Mouse (Mus musculus) CH12.LX (cell line): Measurements from ENCODE around the gene Mrps15. TPM values are rescaled to one million over a fixed set of nuclear protein-coding genes. Genes with fewer than 3 reads are reported as not detected.
A peak's percentile ranks its signal among the peaks of the same experiment; 100 is the strongest.

Experiments used
- DNase-seq: peaks from one replicate; pipeline ENCODE4 v3.0.0-alpha.2; 2013; ENCODE audit errors: extremely low read depth
- H3K27ac ChIP-seq: 2 replicates; pipeline ENCODE4 v1.5.1; 2012; ENCODE audit warnings: low read depth, mild to moderate bottlenecking, control low read depth, moderate library complexity; ENCODE audit not compliant: insufficient read depth
- H3K27me3 ChIP-seq: replicated peaks from 2 replicates; pipeline ENCODE3; 2012; ENCODE audit warnings: inconsistent platforms
- H3K36me3 ChIP-seq, 2 experiments: replicated peaks in 1 of 2; 2 replicates each; pipeline versions ENCODE3 to v1.6.1; 2012; ENCODE audit warnings: inconsistent platforms in 1 of 2, low read length in 1 of 2, mild to moderate bottlenecking in 1 of 2, mixed read lengths in 1 of 2, moderate library complexity in 1 of 2; ENCODE audit not compliant: control insufficient read depth in 1 of 2, insufficient read depth in 1 of 2
- H3K4me1 ChIP-seq, 2 experiments: 2 replicates each; pipeline ENCODE4 v1.6.1; 2012; ENCODE audit warnings: inconsistent platforms in 1 of 2, moderate library complexity in 1 of 2; ENCODE audit not compliant: insufficient read depth in 2 of 2, control insufficient read depth in 1 of 2
- H3K4me2 ChIP-seq: 2 replicates; pipeline ENCODE4 v1.6.1; 2012; ENCODE audit warnings: low read depth, mild to moderate bottlenecking, control low read depth; ENCODE audit not compliant: poor library complexity, insufficient read depth, severe bottlenecking
- H3K4me3 ChIP-seq, 3 experiments: fragments of 150-350 bp in 1 of 3; sonication (generic) in 1 of 3; replicated peaks in 1 of 3; 2 replicates each; pipeline versions ENCODE3 to v1.5.1; 2011 to 2012; ENCODE audit warnings: low read depth in 2 of 3, low read length in 2 of 3, mild to moderate bottlenecking in 2 of 3, moderate library complexity in 2 of 3, control low read depth in 1 of 3, improper control_type of control experiment in 1 of 3, inconsistent platforms in 1 of 3, mixed read lengths in 1 of 3; ENCODE audit not compliant: poor library complexity in 1 of 3
- H3K79me2 ChIP-seq: replicated peaks from 2 replicates; pipeline ENCODE4 v1.6.1; 2012; ENCODE audit warnings: mild to moderate bottlenecking, moderate library complexity; ENCODE audit not compliant: control insufficient read depth, poor library complexity, insufficient read depth, severe bottlenecking; ENCODE audit errors: extremely low read depth
- H3K9ac ChIP-seq: 2 replicates; pipeline ENCODE4 v1.6.1; 2012; ENCODE audit warnings: low read depth, mild to moderate bottlenecking, control low read depth, moderate library complexity; ENCODE audit not compliant: insufficient read depth
- H3K9me3 ChIP-seq: replicated peaks from 2 replicates; pipeline ENCODE3; 2012; ENCODE audit warnings: low read length, inconsistent platforms, mixed read lengths
- BHLHE40 ChIP-seq: IDR thresholded peaks from 2 replicates; pipeline ENCODE4 v1.6.1; 2011; ENCODE audit warnings: mild to moderate bottlenecking, low read depth, low read length, improper control_type of control experiment
- CHD2 ChIP-seq: IDR thresholded peaks from 2 replicates; pipeline ENCODE4 v1.6.1; 2011; ENCODE audit warnings: low read length, improper control_type of control experiment
- CTCF ChIP-seq, 2 experiments: IDR thresholded peaks in 1 of 2; conservative IDR thresholded peaks in 1 of 2; 2 replicates each; pipeline ENCODE4 v1.5.1; 2011 to 2012; ENCODE audit warnings: low read depth in 2 of 2, low read length in 2 of 2, improper control_type of control experiment in 1 of 2, inconsistent platforms in 1 of 2, mild to moderate bottlenecking in 1 of 2, moderate library complexity in 1 of 2
- ELF1 ChIP-seq: IDR thresholded peaks from 2 replicates; pipeline ENCODE4 v1.6.1; 2014; ENCODE audit warnings: low read depth, mild to moderate bottlenecking, inconsistent platforms, low read length, improper control_type of control experiment
- GABPA ChIP-seq: IDR thresholded peaks from 2 replicates; pipeline ENCODE4 v1.6.1; 2012; ENCODE audit warnings: low read depth, low read length, improper control_type of control experiment, inconsistent platforms; ENCODE audit not compliant: insufficient replicate concordance
- HCFC1 ChIP-seq: IDR thresholded peaks from 2 replicates; pipeline ENCODE4 v1.6.1; 2012; ENCODE audit warnings: low read depth, mild to moderate bottlenecking, inconsistent platforms, low read length, improper control_type of control experiment
- IRF4 ChIP-seq: IDR thresholded peaks from 2 replicates; pipeline ENCODE4 v1.6.1; 2014; ENCODE audit warnings: low read depth, mild to moderate bottlenecking, inconsistent platforms, low read length, improper control_type of control experiment
- JUND ChIP-seq: conservative IDR thresholded peaks from 2 replicates; pipeline ENCODE4 v1.6.1; 2011; ENCODE audit warnings: low read depth, low read length, improper control_type of control experiment
- KAT2A ChIP-seq: IDR thresholded peaks from 2 replicates; pipeline ENCODE4 v1.6.1; 2012; ENCODE audit warnings: low read length, improper control_type of control experiment, inconsistent platforms; ENCODE audit not compliant: insufficient replicate concordance
- MAZ ChIP-seq: IDR thresholded peaks from 2 replicates; pipeline ENCODE4 v1.6.1; 2012; ENCODE audit warnings: low read depth, mild to moderate bottlenecking, inconsistent platforms, low read length, improper control_type of control experiment, moderate library complexity
- MEF2A ChIP-seq: IDR thresholded peaks from 2 replicates; pipeline ENCODE4 v1.6.1; 2014; ENCODE audit warnings: low read depth, mild to moderate bottlenecking, inconsistent platforms, low read length, improper control_type of control experiment, borderline replicate concordance
- MXI1 ChIP-seq: IDR thresholded peaks from 2 replicates; pipeline ENCODE4 v1.6.1; 2011; ENCODE audit warnings: mild to moderate bottlenecking, low read depth, low read length, improper control_type of control experiment
- NELFE ChIP-seq: IDR thresholded peaks from 2 replicates; pipeline ENCODE4 v1.6.1; 2011; ENCODE audit warnings: low read depth, low read length, improper control_type of control experiment
- NRF1 ChIP-seq: IDR thresholded peaks from 2 replicates; pipeline ENCODE4 v1.6.1; 2014; ENCODE audit warnings: low read depth, mild to moderate bottlenecking, inconsistent platforms, low read length, improper control_type of control experiment, moderate library complexity
- POLR2A ChIP-seq: IDR thresholded peaks from 2 replicates; pipeline ENCODE4 v1.6.1; 2011; ENCODE audit warnings: low read depth, mild to moderate bottlenecking, improper control_type of control experiment, low read length
- POLR2AphosphoS2 ChIP-seq: IDR thresholded peaks from 2 replicates; pipeline ENCODE4 v1.6.1; 2011; ENCODE audit warnings: low read depth, low read length, improper control_type of control experiment
- SIN3A ChIP-seq: IDR thresholded peaks from 2 replicates; pipeline ENCODE4 v1.6.1; 2012; ENCODE audit warnings: low read length, improper control_type of control experiment, inconsistent platforms
- SMC3 ChIP-seq: IDR thresholded peaks from 2 replicates; pipeline ENCODE4 v1.6.1; 2011; ENCODE audit warnings: low read depth, low read length, improper control_type of control experiment
- TCF12 ChIP-seq: IDR thresholded peaks from 2 replicates; pipeline ENCODE4 v1.6.1; 2014; ENCODE audit warnings: low read depth, mild to moderate bottlenecking, inconsistent platforms, low read length, improper control_type of control experiment
- ZMIZ1 ChIP-seq: IDR thresholded peaks from 2 replicates; pipeline ENCODE4 v1.6.1; 2012; ENCODE audit warnings: low read depth, mild to moderate bottlenecking, inconsistent platforms, low read length, improper control_type of control experiment
- ZNF384 ChIP-seq: IDR thresholded peaks from 2 replicates; pipeline ENCODE4 v1.6.1; 2012; ENCODE audit warnings: low read depth, low read length, improper control_type of control experiment, inconsistent platforms
- dilution Hi-C: fragments of 300-500 bp; cut with MboI; formaldehyde crosslinking; loops from 2 replicates; pipeline ENCODE4 v1.14.3; 2020; ENCODE audit warnings: low sequenced_read_pairs; ENCODE audit not compliant: extremely low pct_unique_long_range_greater_than_20kb, extremely low pct_ligation_motif_present
- in situ Hi-C: fragments of 300-500 bp; cut with MboI; formaldehyde crosslinking; loops from 3 replicates; pipeline ENCODE4 v1.14.3; 2019; ENCODE audit warnings: low sequenced_read_pairs, low pct_ligation_motif_present, low pct_unique_long_range_greater_than_20kb, mixed read lengths
- polyA plus RNA-seq: library from polyadenylated mRNA; unstranded; fragments of >175 nt; gene quantifications from 2 replicates; pipeline ENCODE4 v1.2.1, GENCODE M21; 2012; ENCODE audit warnings: low read depth; ENCODE audit not compliant: insufficient read length
- total RNA-seq, 2 experiments: library from RNA; depleted of rRNA; stranded (reverse); fragments of 300-350 nt in 1 of 2; fragments of >200 nt in 1 of 2; gene quantifications; 2 replicates each; pipeline ENCODE4 v1.2.3; 2012 to 2014

Mrps15 gene
- total RNA-seq (2012; rRNA removed) (89.6 and 91.3 TPM in 2 replicates), total RNA-seq (2014; rRNA removed) (99.6 and 102 TPM in 2 replicates), polyA plus RNA-seq (101 and 113 TPM in 2 replicates)

GRCm38 (mm10) chr4:126046851-126047585 is at the start of gene Mrps15:
Gene Mrps15, plus strand, starts transcription at chr4:126046925.
- peaks cover 3% of the 10 kb centered on the region; the same call in 1 of the 2 replicates for H3K79me2 ChIP-seq
- peaks cover 5 to 13% of the 10 kb centered on the region in 2 experiments for H3K4me1 ChIP-seq
- peak within 1 kb of the TSS; percentile 71 to 99 (median 94) for H3K4me3 ChIP-seq
- DNase-seq = peak; percentile 94
- peak within 1 kb of the TSS; percentile 72 for H3K4me2 ChIP-seq
- peaks cover 17 to 34% of the 10 kb centered on the region in 2 experiments for H3K36me3 ChIP-seq
- dilution Hi-C loops = no loop called here
- H3K9me3 ChIP-seq = no peaks in the 10 kb centered on the region
- TF ChIP-seq MAZ = no peak
- no peak for TF ChIP-seq JUND
- TF ChIP-seq HCFC1 = peak; percentile 99
- TF ChIP-seq CTCF (conservative IDR thresholded peaks at IDR 0.05 in 1 of 2, IDR thresholded peaks at IDR 0.05 in 1 of 2; ENCODE audit: low read depth in 2 of 2, low read length in 2 of 2) = no peak
- TF ChIP-seq ELF1 = peak; percentile 94
- TF ChIP-seq GABPA = peak; percentile 22; the same call in 1 of the 2 replicates
- TF ChIP-seq POLR2AphosphoS2 = peak; percentile 56; the same call in 1 of the 2 replicates
- TF ChIP-seq NRF1 = peak; percentile 74
- peak; percentile 92; the same call in 1 of the 2 replicates for TF ChIP-seq KAT2A
- TF ChIP-seq CHD2 = no peak
- TF ChIP-seq SMC3 = no peak
- peak; percentile 67 for TF ChIP-seq TCF12
- peak; percentile 76; the same call in 1 of the 2 replicates for TF ChIP-seq POLR2A
- TF ChIP-seq BHLHE40 = no peak
- TF ChIP-seq IRF4 = peak; percentile 80
- no peak for TF ChIP-seq ZNF384
- peak; percentile 56; the same call in 1 of the 2 replicates for TF ChIP-seq ZMIZ1
- 0 out of 2 replicates have a peak, but pooled peaks have one; percentile 40 for TF ChIP-seq MEF2A
- peak; percentile 87 for TF ChIP-seq MXI1
- peak; percentile 96 for TF ChIP-seq SIN3A
- peak; percentile 58; the same call in 1 of the 2 replicates for TF ChIP-seq NELFE
- H3K9ac ChIP-seq = peak within 1 kb of the TSS; percentile 70
- peaks cover 1% of the 10 kb centered on the region for H3K27me3 ChIP-seq
- in situ Hi-C loops = no loop called here
- H3K27ac ChIP-seq = peak within 1 kb of the TSS; percentile 76
